Mouse (Mus musculus): ENCODE data around the gene Pclo.

- TF ChIP-seq POLR2A (IDR thresholded peaks at IDR 0.05; ENCODE audit: low read depth, low read length) (no peak), CTCF (IDR thresholded peaks at IDR 0.05; ENCODE audit: extremely low read depth, insufficient read length, insufficient replicate concordance, low read depth, low read length) (no peak)
Observed at GRCm38 (mm10) chr5:14608318-14608717, 93.6 kb downstream of the Pclo start.

Measured in small intestine, adult 2 months (tissue).